Mouse (Mus musculus) adrenal gland, adult 2 months (tissue): ENCODE data around the gene Gm21094. TPM values are rescaled to one million over a fixed set of nuclear protein-coding genes. Genes with fewer than 3 reads are reported as not detected.
"Not testable (repeated sequence)": the region's sequence is repeated elsewhere in the genome, so short reads cannot be mapped to it uniquely, and the experiment has no call there.

ENCODE experiments used
- DNase-seq: peaks from one replicate; pipeline ENCODE4 v3.0.0; 2021
- long read RNA-seq: library from polyadenylated mRNA; stranded (forward); transcript quantifications from one replicate; pipeline ENCODE4 v2.0.0, GENCODE M21; 2021
- polyA plus RNA-seq: library from polyadenylated mRNA; depleted of rRNA; stranded (reverse); fragments of >200 nt; gene quantifications from 2 replicates; pipeline ENCODE4 v1.2.3, GENCODE M21; 2012; rRNA removed
- total RNA-seq, 2 experiments: library from RNA; stranded (reverse); gene quantifications; 2 replicates each; pipeline ENCODE4 v1.2.3; 2021

Gene Gm21094
- total RNA-seq: not detected
- not detected in 2 replicates for polyA plus RNA-seq
- long read RNA-seq: 0 reads

GRCm38 (mm10) chrY:32620343-32620742 is at the start of gene Gm21094:
TSS of gene Gm21094 (minus strand) at chrY:32620443.
- not testable (repeated sequence) for DNase-seq
